Mouse (Mus musculus) cerebellum, postnatal 14 days (tissue): ENCODE measurements around the gene Ncf2.

Experiments
- DNase-seq, 2 experiments: peaks; one replicate each; pipeline ENCODE4 v3.0.0; 2021; ENCODE audit warnings: mixed read lengths in 2 of 2

The Ncf2 gene

DNA sequence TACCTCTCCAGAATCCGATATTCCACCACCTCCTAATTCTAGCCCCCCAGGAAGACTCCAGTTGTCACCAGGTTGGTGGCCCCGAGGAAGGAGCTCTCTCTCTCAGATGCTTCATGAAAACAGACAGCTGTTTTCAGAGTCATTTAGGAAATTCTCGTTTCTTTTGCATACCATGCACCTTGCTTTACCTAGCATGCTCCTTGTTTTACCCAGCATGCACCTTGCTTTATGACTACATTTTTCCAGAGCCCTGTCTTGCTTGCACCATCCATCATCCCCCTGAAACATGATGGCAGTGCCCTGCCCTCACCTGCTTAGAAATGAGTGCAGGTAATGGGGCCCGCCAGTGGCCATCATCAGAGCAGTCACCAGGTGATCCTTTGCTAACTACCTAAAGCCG is 31.6 kb downstream of the Ncf2 start:
- DNase-seq, result no peak

DNA sequence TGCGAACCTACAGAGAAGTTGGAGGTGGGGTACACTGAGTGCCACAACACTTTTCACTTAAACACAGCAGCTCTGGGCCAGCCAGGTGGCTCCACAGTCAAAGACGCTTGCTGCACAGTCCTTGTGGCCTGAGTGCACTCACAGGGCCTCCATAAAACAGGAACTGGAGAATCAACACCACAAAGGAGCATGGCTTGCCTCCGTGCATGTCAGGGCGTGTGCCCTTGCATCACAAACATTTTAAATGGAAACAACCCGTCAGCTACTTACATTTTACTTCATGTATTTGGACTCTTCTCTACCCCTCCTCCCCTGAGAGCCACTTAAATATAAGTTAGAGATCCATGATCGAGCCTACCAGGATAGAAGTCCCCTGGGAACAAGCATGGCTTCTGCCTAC is 32.3 kb downstream of the Ncf2 start:
- no peak for DNase-seq

DNA sequence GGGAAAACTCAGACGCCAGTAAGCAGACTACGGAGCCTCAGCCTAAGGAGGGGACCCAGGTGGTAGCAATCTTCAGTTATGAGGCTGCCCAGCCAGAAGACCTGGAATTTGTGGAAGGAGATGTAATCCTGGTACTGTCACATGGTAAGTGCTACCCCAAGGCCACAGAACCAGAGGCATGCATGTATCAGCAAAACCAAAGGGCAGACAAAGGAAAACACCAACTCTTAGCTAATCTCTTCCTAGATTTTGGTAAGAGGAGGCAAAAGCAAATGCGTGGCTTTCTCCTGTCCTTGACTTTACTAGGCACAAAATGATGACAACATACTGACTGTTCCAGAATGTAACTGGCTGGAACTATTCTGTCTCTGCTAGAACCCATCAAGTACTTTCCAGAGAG is 35.1 kb downstream of the Ncf2 start:
- DNase-seq, result no peak

DNA sequence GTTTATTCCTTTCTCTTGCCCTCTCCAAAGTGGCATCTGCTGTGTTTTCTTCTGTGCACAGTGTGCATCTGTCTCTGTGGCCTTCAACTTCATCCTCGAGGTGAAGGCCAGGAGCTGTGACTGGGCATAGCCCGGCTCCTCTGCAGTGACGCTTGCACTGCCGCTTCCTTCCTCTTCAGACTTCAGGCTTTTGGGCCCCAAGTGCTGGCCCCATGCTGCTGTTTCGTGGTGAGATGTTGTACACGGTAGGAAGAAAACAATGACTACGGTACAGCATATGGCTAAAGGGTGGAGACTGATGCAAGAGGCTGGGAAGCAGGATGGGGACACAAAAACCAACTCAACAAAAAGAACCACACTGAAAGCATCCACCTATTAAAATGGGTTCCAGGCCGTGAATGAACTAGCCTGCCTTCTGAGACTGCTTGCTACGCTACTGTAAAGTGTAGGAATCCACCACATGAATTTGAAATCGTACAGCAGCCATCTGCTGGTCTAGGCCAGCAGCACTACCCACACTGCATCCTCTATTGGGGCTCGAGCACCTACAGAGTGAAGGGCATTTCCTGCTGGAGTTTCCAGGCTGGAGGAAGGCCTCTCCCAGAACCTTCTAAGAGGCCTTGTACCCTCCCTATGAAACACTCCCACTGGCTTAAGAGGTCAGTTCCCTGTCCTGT is 38.2 kb downstream of the Ncf2 start:
- DNase-seq, result no peak

DNA sequence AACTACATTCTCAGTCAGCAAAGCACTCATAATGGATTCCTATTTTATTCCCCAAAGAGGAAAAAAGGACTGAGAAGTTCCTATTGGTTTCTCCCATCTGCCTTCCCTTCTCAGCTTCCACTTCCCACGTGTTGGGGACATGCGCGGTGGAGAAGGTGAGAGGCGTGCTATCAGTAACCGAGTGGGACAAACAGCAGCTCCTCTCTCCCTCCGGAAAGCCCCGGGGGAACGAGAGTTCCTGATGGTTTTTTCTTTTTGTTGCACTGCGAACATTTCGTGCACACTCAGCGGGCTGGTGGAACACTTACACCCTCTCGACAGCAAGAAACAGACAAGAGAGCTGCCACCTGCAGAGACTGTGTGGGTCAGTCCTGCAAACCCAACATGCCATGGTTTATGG is 38.8 kb downstream of the Ncf2 start:
- DNase-seq, result no peak

DNA sequence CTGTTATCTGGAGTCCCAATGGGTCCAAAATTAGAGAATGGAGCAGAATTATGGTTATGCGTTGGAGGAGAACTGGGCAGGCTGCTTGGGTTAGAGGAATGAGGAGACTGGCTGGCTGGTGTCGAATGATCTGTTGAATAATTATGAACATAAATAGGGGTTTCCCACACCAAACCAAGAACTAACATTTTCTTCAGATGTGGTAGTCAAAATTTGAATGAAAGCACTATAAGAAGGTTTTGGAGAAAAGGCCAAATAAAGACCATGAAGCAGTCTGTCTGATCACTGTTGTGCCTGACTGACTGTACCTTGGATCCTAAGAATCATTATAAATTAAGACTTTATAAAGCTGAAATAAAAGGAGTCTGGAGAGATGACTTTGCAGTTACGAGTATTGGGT is 40.3 kb downstream of the Ncf2 start:
- no peak for DNase-seq

DNA sequence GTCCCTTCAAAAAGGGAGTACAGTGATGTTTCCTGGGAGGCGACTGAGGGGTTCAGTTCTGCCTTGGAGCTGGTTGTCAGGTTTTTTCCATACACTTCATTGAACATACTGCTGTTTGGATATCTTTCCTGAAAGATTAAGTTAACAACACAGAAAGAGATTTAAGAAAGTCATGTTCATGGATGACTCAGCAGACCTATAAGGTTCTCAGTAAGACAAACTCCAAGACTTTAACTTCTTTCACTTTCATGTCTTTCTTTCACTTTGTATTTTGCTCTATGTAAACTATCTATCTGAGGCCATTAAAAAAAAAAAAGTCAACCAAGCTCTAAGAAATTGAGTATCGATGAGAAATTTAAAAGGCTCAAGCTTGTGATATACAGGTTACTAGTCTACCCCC is 41.1 kb downstream of the Ncf2 start:
- DNase-seq, result no peak

DNA sequence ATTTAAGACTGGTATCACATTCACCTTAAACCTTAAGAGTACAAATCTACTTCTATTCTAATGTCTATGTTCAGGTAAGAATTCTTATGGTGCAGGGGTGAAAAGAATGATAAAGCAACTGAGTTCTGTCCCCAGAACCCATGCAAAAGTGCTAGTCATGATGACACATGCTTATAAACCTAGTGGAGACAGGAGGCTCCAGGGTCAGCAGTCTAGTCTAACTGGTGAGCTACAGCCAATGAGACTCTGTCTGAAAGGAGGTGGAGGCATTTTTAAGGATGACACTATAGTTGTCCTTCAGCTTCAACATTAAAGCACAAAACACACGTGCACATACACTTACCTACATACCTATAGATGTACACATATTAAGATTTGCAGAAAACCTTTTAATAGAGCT is 44.6 kb downstream of the Ncf2 start:
- no peak for DNase-seq

DNA sequence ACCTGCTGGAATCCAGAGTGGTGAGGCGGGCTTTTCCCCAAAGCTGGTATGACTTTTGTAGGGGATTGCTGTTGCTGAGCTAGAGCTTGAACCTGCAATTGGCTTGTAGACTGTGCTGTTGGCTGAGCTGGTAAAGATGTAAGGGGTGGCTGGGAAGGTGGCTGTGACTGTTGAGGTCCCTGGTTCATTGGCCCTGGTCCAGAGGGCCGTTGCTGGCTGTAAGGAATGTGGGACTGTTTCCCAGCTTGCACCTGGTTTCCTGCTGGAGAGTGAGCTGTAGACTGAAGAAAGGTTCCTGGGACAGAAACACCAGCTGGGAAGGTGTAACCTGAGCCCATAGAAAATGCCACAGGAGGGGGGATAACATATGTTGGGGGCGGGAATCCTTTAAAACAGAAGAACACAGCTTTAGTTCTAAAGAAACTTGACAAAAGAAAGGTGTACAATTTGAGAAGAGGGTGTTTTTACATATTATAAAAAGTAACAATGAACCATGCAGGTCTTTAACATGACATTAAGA is 45.3 kb downstream of the Ncf2 start:
- DNase-seq, result no peak

DNA sequence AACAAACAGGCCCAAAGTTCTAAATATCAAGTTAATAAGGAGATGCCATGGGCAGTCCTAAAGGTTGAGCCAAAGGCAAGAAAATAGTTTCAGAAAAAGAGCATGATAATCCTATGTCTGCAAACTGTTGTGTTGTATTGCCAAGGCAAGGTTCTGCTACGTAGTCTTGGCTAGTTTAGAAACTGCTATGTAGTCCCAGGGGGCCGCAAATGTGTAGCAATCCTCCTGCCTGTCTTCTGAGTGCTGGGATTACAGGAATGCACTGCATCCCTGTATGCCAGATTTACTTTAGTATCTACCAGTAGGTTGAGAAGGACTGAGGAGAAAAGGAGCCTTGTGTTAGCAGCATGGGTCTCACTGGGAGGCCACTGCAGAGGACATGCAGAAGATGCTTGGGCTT is 46.9 kb downstream of the Ncf2 start:
- DNase-seq, result no peak

DNA sequence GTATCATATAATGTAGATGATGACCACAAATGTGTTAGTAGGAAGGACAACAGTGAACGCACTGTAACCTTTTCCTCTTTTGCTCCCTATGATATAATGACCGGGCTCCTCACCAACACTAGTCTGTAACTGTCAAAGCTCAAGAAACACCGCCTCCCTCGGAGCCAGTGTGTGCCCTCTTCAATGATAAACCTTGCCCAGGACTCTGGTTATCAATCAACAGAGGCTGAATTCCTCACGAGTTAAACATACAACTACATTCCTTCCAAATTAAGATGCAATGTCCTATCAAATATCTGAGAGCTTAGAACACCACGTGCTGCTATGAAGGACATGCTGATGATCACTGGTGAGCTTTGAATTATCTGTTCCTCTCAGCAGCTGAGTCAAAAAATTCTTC is 69.9 kb downstream of the Ncf2 start:
- DNase-seq, result no peak

DNA sequence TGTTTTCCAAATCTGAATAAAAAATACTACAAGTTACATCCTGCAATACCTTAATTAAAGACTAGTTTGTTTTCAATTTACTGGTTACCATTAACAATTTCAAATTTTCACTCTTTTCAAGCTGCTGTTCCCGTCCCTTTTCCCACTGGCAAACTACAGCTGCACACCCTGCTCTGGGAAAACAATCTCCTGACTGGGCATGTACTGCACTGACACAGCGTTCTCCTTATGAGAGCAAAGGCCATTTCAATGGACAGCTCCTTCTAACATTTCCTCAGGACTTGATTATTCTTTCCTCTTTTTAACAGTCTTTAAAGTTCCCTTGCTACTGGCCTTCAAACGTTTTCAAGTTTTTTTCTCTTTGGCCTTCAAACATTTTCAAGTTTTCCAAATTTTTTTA is 71.0 kb downstream of the Ncf2 start:
- DNase-seq, result no peak
